Mouse (Mus musculus): ENCODE results near the gene Ice1.
A peak's percentile ranks its signal among the peaks of the same experiment; 100 is the strongest.

Gene Ice1

GRCm38 (mm10) chr13:70574216-70574615, 63.2 kb downstream of the Ice1 start:
- no peak for DNase-seq (ENCODE audit: low spot score)

DNA sequence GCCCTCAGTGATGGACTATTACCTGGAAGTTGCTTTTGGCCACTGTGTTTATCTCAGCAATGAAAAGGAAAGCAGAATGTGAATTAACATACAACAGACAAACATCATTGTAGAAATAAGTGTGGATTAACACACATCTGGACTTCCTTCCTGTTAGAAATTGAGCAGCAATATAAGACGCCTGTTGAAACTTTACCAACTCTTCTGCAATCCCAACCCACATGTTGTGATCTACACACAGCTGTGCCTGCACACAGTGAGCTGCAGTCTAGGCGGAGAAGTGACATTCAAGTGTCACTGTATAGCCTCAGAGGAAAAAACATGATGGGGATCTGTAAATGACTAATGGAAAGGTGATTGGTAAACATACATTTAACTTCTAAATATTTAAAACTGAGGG, 69.5 kb downstream of the Ice1 start:
- DNase-seq (ENCODE audit: low spot score), result no peak

- DNase-seq (ENCODE audit: low spot score), result no peak
These were observed 84.0 kb downstream of the Ice1 start for GRCm38 (mm10) chr13:70553456-70553855.

DNA sequence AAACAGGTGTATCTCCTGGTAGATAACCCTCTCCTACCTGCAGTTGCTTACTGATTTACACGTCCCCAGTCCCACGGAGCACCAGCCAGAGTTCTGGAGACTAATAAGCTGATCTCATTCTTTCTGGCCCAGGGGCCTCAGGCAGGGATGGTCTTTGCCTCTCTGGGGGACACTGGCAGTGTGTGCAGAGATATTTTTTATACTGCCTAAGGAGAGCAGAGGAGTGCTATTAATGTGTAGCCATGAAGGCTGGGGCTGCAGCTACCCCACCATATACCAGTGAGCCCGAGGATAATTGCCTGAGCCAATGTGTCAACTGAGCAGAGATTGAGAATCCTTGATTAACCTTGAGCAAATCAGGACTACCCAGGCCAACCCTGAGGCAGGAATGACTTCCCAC, 90.0 kb downstream of the Ice1 start:
- no peak for DNase-seq (ENCODE audit: low spot score)

- DNase-seq (ENCODE audit: low spot score), result peak; percentile 4
These were observed 92.2 kb downstream of the Ice1 start for GRCm38 (mm10) chr13:70545261-70545660.

DNA sequence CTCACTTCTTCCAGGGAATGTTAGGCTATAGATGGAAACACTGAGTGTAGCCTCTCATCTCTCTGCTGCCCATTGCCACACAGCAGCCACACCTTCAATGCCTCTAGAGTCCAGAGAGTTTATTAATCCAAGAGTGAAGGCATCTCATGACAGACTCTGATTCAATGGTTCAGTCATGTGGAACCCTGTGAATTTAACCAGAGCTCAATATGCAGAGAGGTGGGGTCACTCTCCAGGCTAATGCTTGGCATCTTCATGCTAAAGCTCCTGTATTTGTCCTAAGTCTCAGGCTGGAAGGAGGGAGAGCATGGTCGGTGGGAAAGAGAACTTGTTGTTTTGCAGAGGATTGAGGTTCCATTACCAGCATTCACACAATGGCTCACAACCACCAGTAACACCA, 97.6 kb downstream of the Ice1 start:
- DNase-seq (ENCODE audit: low spot score), result no peak

- DNase-seq (ENCODE audit: low spot score), result no peak
These were observed 104.0 kb downstream of the Ice1 start for GRCm38 (mm10) chr13:70533412-70533811.

- no peak for DNase-seq (ENCODE audit: low spot score)
These were observed 104.7 kb downstream of the Ice1 start for GRCm38 (mm10) chr13:70532719-70533118.

DNA sequence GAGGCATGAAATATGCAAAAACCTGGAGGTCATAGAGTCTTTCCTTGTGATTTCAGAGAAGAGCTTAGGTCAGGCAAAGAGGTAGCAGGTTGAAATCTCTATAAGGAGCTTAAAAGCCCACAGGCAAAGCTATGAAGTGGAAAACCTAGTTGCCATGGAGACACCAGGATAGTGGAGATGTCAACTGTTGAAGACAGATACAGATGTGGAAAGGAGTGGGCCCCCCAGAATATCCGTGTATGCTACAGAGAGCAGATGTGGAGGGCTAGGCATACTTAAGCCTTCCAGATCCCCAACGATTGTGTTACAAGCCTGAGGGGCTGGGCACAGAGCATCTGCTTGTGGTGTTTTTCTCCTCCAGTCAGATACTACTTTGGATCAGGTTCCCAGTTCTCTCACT, 119.8 kb downstream of the Ice1 start:
- no peak for DNase-seq (ENCODE audit: low spot score)

DNA sequence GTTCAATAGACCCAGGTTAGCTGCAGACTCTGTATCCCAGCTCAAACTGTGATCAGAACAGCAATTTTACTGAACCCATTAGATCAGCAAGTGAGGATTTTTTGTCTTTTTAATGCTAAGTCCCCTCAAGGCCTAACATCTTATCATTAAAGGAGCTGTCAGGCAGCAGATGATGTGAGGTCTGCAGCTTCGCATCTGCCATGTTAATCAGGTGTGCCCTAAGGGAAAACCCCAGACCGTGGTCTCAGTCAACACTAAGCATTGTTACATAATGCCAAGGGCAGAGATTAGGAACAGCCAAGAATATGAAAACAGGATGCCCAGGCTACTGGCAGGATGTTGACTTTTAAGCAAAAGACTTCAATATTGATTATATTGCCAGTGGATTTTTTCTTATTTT, 122.4 kb downstream of the Ice1 start:
- DNase-seq (ENCODE audit: low spot score), result no peak

GRCm38 (mm10) chr13:70510199-70510598, 127.2 kb downstream of the Ice1 start:
- DNase-seq (ENCODE audit: low spot score), result no peak

DNA sequence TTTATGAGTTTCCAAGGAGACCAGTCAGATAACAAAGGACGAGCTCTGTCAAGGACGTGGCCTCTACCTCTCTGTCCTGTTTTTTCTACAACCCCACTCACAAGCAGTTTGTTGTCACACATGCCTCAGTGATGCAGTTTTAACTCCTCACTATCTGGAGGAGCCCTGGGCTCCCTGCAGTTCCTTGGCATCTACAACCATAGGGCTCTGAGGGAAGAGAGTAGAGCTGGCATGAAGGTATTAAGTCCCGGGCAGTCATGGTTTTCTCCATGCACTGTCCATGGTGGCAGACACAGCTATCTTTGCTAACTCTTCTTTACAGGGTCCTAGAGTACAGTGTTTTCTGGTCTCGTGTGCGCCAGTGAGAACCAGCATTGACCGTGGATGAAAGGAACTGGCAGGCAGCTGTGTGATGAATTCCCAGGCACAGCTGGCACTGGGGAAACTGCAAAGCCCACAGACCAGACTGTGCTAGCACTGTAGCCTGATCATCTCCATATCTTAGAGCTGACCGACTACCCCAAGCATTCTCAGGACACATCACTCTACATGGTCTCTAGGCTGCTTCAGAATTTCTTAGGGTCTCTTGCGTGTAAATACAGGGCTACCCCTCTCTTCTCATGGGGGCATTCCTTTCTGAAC, 127.9 kb downstream of the Ice1 start:
- DNase-seq (ENCODE audit: low spot score), result no peak

- DNase-seq (ENCODE audit: low spot score), result no peak
These were observed 128.6 kb downstream of the Ice1 start for GRCm38 (mm10) chr13:70508708-70509374.

All from left cerebral cortex, adult 11 months (tissue).